Mouse (Mus musculus): Measurements from ENCODE around the gene Olfr523.

GRCm38 (mm10) chr7:140187721-140188390 is 14.8 kb downstream of the Olfr523 start:
- no peak for TF ChIP-seq CTCF (IDR thresholded peaks at IDR 0.05; ENCODE audit: low read depth, low read length)
- TF ChIP-seq POLR2A (IDR thresholded peaks at IDR 0.05; ENCODE audit: insufficient read depth, low read length): no peak
- TF ChIP-seq EP300 (IDR thresholded peaks at IDR 0.05; ENCODE audit: insufficient read depth, low read depth, low read length): no peak
